Mouse (Mus musculus) effector memory CD4-positive, alpha-beta T cell, adult 7 months (primary cell): ENCODE data around the gene Spa17. TPM values are rescaled to one million over a fixed set of nuclear protein-coding genes. Genes with fewer than 3 reads are reported as not detected.

Experiments used
- polyA plus RNA-seq: library from polyadenylated mRNA; unstranded; fragments of 100-300 nt; shearing (Covaris generic); gene quantifications from one replicate; pipeline ENCODE4 v1.2.1, GENCODE M21; 2017

Gene Spa17
- not detected for polyA plus RNA-seq

DNA sequence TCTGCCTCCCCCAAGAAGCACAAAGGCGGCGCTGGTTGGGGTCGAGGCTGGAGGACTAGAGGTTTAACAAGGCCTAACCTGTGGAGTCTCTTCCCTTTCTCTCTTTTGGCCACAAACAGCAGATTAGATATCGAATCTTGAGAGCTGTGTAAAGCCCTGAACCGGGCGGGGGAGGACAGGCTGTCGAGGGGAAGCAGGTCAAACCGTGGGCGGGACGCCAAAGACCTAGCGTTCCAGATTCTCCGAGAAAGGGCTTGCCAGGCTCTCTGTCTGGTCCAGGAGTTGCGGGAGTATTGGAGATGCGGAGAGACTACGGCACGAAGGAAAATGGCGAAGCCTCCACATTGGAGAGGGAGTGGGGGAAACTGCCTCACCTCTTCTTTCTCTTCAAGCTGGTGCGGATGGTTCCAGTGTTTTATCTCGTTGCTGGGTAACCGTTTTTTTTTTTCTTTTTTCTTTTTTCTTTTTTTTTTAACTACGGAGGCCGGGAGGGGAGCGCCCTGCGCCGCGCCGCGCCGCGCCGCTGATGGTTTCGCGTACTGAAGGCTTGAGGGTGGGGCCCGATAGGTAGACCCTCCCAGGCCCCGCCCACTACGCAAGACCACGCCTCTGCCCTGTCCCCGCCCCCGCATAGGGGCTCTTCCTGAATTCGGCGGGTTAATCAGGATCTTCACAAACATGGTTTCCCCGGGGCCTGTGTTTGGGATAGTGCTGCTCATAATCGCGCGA lies at the start of gene Spa17:
Spa17 (minus strand) TSS at position 541 of the 729 bp plus-strand sequence.

GRCm38 (mm10) chr9:37656931-37657481 lies 43.5 kb upstream of the Spa17 start, which contains the start of gene Tbrg1:
TSS of gene Tbrg1 (minus strand) at chr9:37657312.

DNA sequence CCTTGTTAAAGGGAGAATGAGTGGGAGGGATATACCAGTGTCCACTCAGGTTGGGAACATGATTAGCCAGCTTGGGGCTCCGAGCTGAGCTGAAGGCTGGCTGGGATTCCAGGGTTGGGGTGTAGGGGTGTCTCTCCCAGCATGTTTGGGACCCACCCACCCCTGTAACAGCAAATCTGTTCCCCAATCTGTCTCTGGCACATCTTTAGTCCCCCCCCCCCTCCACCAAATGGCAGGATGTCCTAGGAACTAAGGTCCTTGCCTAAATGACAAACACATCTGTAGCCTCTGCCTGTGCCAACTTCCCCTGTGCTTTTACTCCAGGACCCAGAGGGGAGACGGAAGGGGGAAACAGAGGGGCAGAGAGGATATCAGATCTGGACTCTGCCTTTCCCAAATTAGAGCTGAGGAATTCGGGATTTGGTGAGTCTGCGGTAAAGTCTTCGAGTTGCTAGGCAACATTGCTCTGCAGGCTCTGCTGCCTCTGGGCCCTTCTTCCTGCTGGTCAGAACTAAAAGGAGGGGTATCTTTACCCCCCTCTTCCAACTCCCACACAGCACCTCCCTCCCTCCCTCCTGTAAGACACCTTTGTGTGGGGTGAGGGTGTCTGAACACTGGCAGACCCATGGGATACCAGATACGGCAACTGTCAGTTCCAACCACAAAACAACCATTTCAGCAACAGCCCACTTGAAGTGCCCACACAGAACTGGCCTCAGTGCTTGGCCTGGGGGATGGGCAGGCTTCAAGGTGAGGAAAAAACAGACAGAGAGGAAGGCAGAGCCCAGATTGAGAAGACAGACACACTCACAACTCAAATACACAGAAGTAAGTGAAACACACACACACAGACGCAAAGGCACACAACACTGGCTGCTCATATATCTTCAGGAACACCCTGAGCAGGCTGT lies 58.4 kb downstream of the Spa17 start, which contains the start of gene Siae:
Siae (plus strand) TSS at position 861 of the 911 bp plus-strand sequence.

Other genes starting within 250 kb of the Spa17 start
- gene Hepacam, start 246.4 kb downstream of the Spa17 start, polyA plus RNA-seq, result not detected
- gene Robo4, start 211.8 kb downstream of the Spa17 start, polyA plus RNA-seq, result not detected
- 0.43 TPM for gene Robo3, start 180.5 kb downstream of the Spa17 start, polyA plus RNA-seq
- 36.0 TPM for gene Msantd2, start 124.4 kb downstream of the Spa17 start, polyA plus RNA-seq
- not detected for gene Esam, start 85.6 kb downstream of the Spa17 start, polyA plus RNA-seq
- gene Vsig2, start 74.5 kb downstream of the Spa17 start, polyA plus RNA-seq, result 0.69 TPM
- gene Nrgn, start 60.8 kb downstream of the Spa17 start, polyA plus RNA-seq, result 0.44 TPM
- 11.1 TPM for gene Siae, start 58.0 kb downstream of the Spa17 start, polyA plus RNA-seq
- 141 TPM for gene Tbrg1, start 43.6 kb upstream of the Spa17 start, polyA plus RNA-seq
- gene Panx3, start 55.5 kb upstream of the Spa17 start, polyA plus RNA-seq, result 0.44 TPM
- gene Olfr160, start 102.5 kb upstream of the Spa17 start, polyA plus RNA-seq, result 0.27 TPM
- not detected for gene Olfr874, start 131.4 kb upstream of the Spa17 start, polyA plus RNA-seq
- not detected for gene Olfr875, start 158.1 kb upstream of the Spa17 start, polyA plus RNA-seq
- gene Olfr876, start 189.3 kb upstream of the Spa17 start, polyA plus RNA-seq, result 0.62 TPM
- gene Olfr877, start 240.5 kb upstream of the Spa17 start, polyA plus RNA-seq, result 0.13 TPM